Comparison of ENCODE assay signal across 7 mouse cellular contexts in genomic region chr4:137048550-137049032, GRCm38 (mm10). TPM values are rescaled to one million over a fixed set of nuclear protein-coding genes. Genes with fewer than 3 reads are reported as not detected.
DNase-seq lines count a peak whose midpoint lies in the region; ATAC-seq lines count a peak whose summit lies in the region.

Gene Zbtb40 (minus strand): TSS chr4:137048801.

- no peaks in the 10 kb centered on the region; the same call in 1 of the 2 replicates for H3K27me3 ChIP-seq in embryonic facial prominence, embryonic 11.5 days (ENCODE audit: control insufficient read depth, insufficient read depth, low read length)
- peaks cover 36% of the 10 kb centered on the region for H3K27me3 ChIP-seq in limb, embryonic 10.5 days (ENCODE audit: low read depth, poor library complexity, severe bottlenecking)
- H3K27me3 ChIP-seq in midbrain, embryonic 13.5 days, result peaks cover 41% of the 10 kb centered on the region

- no peaks in the 10 kb centered on the region for H3K4me1 ChIP-seq in embryonic facial prominence, embryonic 11.5 days (ENCODE audit: control insufficient read depth, insufficient read depth, low read length)
- H3K4me1 ChIP-seq in limb, embryonic 10.5 days, result peaks cover 30% of the 10 kb centered on the region
- peaks cover 24% of the 10 kb centered on the region for H3K4me1 ChIP-seq in midbrain, embryonic 13.5 days (replicated peaks)

- peak within 1 kb of the TSS; percentile 84 for H3K9ac ChIP-seq in embryonic facial prominence, embryonic 11.5 days (replicated peaks; ENCODE audit: low read length)
- H3K9ac ChIP-seq in midbrain, embryonic 13.5 days (replicated peaks), result peak within 1 kb of the TSS; percentile 77

- 0 out of 2 replicates have a peak within 1 kb of the TSS, but pooled peaks have one; percentile 44 for H3K27ac ChIP-seq in embryonic facial prominence, embryonic 11.5 days (replicated peaks; ENCODE audit: low read depth, low read length)
- peak within 1 kb of the TSS; percentile 86 for H3K27ac ChIP-seq in limb, embryonic 10.5 days
- H3K27ac ChIP-seq in midbrain, embryonic 13.5 days, result peak within 1 kb of the TSS; percentile 90

- H3K4me2 ChIP-seq in embryonic facial prominence, embryonic 11.5 days (ENCODE audit: low read depth, low read length), result peak within 1 kb of the TSS; percentile 69
- H3K4me2 ChIP-seq in midbrain, embryonic 13.5 days (replicated peaks), result peak within 1 kb of the TSS; percentile 56

- DNase-seq in adrenal gland, postnatal 14 days, result peak; percentile 97
- DNase-seq in embryonic facial prominence, embryonic 11.5 days (ENCODE audit: low spot score), result peak; percentile 98
- DNase-seq in kidney, adult 11 months, result peak; percentile 93
- peak; percentile 99 for DNase-seq in limb, embryonic 10.5 days (ENCODE audit: low spot score)
- peak; percentile 81 for DNase-seq in spleen, adult 12 weeks (ENCODE audit: low spot score)

- H3K9me3 ChIP-seq in embryonic facial prominence, embryonic 11.5 days (replicated peaks; ENCODE audit: control insufficient read depth, low read length), result no peaks in the 10 kb centered on the region
- H3K9me3 ChIP-seq in limb, embryonic 10.5 days (replicated peaks), result no peaks in the 10 kb centered on the region
- H3K9me3 ChIP-seq in midbrain, embryonic 13.5 days, result 0 out of 2 replicates have a peak, but pooled peaks cover 3% of the 10 kb centered on the region

- no peaks in the 10 kb centered on the region for H3K36me3 ChIP-seq in embryonic facial prominence, embryonic 11.5 days (replicated peaks; ENCODE audit: control insufficient read depth, insufficient read depth, low read depth, low read length)
- H3K36me3 ChIP-seq in limb, embryonic 10.5 days, result no peaks in the 10 kb centered on the region
- no peaks in the 10 kb centered on the region for H3K36me3 ChIP-seq in midbrain, embryonic 13.5 days

- peak within 1 kb of the TSS; percentile 90 for H3K4me3 ChIP-seq in embryonic facial prominence, embryonic 11.5 days (ENCODE audit: low read depth, low read length)
- peak within 1 kb of the TSS; percentile 74 for H3K4me3 ChIP-seq in limb, embryonic 10.5 days
- H3K4me3 ChIP-seq in midbrain, embryonic 13.5 days (replicated peaks), result peak within 1 kb of the TSS; percentile 77

- 2% methylated on average over 32 of the region's 32 CpGs for WGBS in embryonic facial prominence, embryonic 11.5 days
- 1% methylated on average over 32 of the region's 32 CpGs for WGBS in limb, embryonic 10.5 days
- WGBS in midbrain, embryonic 13.5 days, result 1% methylated on average over 32 of the region's 32 CpGs

- peak; percentile 92 for ATAC-seq in embryonic facial prominence, embryonic 11.5 days (replicated peaks; ENCODE audit: insufficient number of reproducible peaks, low FRiP score, low TSS enrichment, low read depth)
- ATAC-seq in granulocyte monocyte progenitor cell, adult 5-6 weeks (replicated peaks; ENCODE audit: poor library complexity, severe bottlenecking), result peak; percentile 94
- ATAC-seq in midbrain, embryonic 13.5 days, result peak; percentile 97

RNA-seq across cellular contexts. Expression of gene Zbtb40, which starts in this region (rescaled TPM):
- total RNA-seq in adrenal gland, postnatal 14 days (2021), result 9.9 and 10.2 TPM in 2 replicates
- polyA plus RNA-seq in embryonic facial prominence, embryonic 11.5 days (2014; fragmentation: Nextera tagmentation; extraction: Ambion mirVana), result 3.0 and 3.3 TPM in 2 replicates
- 4.0 and 5.4 TPM in 2 replicates for total RNA-seq in granulocyte monocyte progenitor cell, adult 5-6 weeks (2014; fragmentation: Nextera tagmentation)
- total RNA-seq in granulocyte monocyte progenitor cell, adult 5-6 weeks (2017), result 4.4 and 6.9 TPM in 2 replicates
- 6.7 and 7.2 TPM in 2 replicates for polyA plus RNA-seq in limb, embryonic 10.5 days (2016; fragmentation: Nextera tagmentation; extraction: Ambion mirVana)
- 4.2 and 5.3 TPM in 2 replicates for polyA plus RNA-seq in midbrain, embryonic 13.5 days (2015; fragmentation: Nextera tagmentation; extraction: Ambion mirVana)

Comparison
In these comparisons a context has a peak if more than half of its experiments do, and no peak if none do; other contexts are left out.
1. Peak in every context shown above with its lines: DNase-seq, ATAC-seq, H3K4me3 ChIP-seq and H3K27ac ChIP-seq.